Mouse (Mus musculus) C2C12 (cell line): ENCODE data around the gene Tnk1. TPM values are rescaled to one million over a fixed set of nuclear protein-coding genes. Genes with fewer than 3 reads are reported as not detected.

Source experiments
- H3K27me3 ChIP-seq: one replicate; pipeline ENCODE4 v1.6.1; 2011; ENCODE audit not compliant: control insufficient read depth, insufficient read depth, insufficient read length
- H3K36me3 ChIP-seq: one replicate; pipeline ENCODE4 v1.6.1; 2011; ENCODE audit not compliant: control insufficient read depth, insufficient read depth
- H3K4me3 ChIP-seq: one replicate; pipeline ENCODE4 v1.5.1; 2011; ENCODE audit warnings: mild to moderate bottlenecking, control low read depth; ENCODE audit not compliant: poor library complexity, insufficient read depth, severe bottlenecking
- H3K79me2 ChIP-seq: one replicate; pipeline ENCODE4 v1.6.1; 2011; ENCODE audit not compliant: control insufficient read depth, insufficient read depth
- H3K79me3 ChIP-seq: one replicate; pipeline ENCODE4 v1.6.1; 2011; ENCODE audit warnings: low read depth, control low read depth
- H3ac ChIP-seq: one replicate; pipeline ENCODE3; 2011; ENCODE audit warnings: low read depth; ENCODE audit not compliant: control insufficient read depth, insufficient read length
- CEBPB ChIP-seq: IDR thresholded peaks from one replicate; pipeline ENCODE4 v1.6.1; 2011; ENCODE audit warnings: low read depth, mild to moderate bottlenecking, control low read depth, moderate library complexity
- CTCF ChIP-seq: IDR thresholded peaks from one replicate; pipeline ENCODE4 v1.5.1; 2011; ENCODE audit not compliant: control insufficient read depth, insufficient read depth, insufficient read length
- FOSL1 ChIP-seq: IDR thresholded peaks from one replicate; pipeline ENCODE4 v1.8.0; 2011; ENCODE audit warnings: mild to moderate bottlenecking, low read length; ENCODE audit not compliant: poor library complexity, insufficient read depth, severe bottlenecking
- MAX ChIP-seq: IDR thresholded peaks from one replicate; pipeline ENCODE4 v1.6.1; 2011; ENCODE audit warnings: mild to moderate bottlenecking, control low read depth
- MYOD1 ChIP-seq: IDR thresholded peaks from one replicate; pipeline ENCODE4 v1.6.1; 2011; ENCODE audit warnings: low read depth; ENCODE audit not compliant: control insufficient read depth, insufficient read length
- MYOG ChIP-seq: IDR thresholded peaks from one replicate; pipeline ENCODE4 v1.6.1; 2011; ENCODE audit not compliant: control insufficient read depth, insufficient read length; ENCODE audit errors: extremely low read depth
- USF1 ChIP-seq: IDR thresholded peaks from one replicate; pipeline ENCODE4 v1.6.1; 2011; ENCODE audit warnings: low read depth, mild to moderate bottlenecking, control low read depth, moderate library complexity
- polyA plus RNA-seq: library from polyadenylated mRNA; unstranded; fragments of >200 nt; fragmentation: generic; extraction: Trizol; gene quantifications from one replicate; pipeline ENCODE4 v1.2.1, GENCODE M21; 2012; ENCODE audit warnings: missing spikeins

Tnk1 gene
- polyA plus RNA-seq, 1 experiment, result not detected

GRCm38 (mm10) chr11:69815155-69815554, 43.4 kb downstream of the Tnk1 start, which contains the start of gene Gm39566:
Gene Gm39566, minus strand, starts transcription at chr11:69815298.
- no peak within 1 kb of the TSS for H3ac ChIP-seq
- peaks cover 9% of the 10 kb centered on the region for H3K27me3 ChIP-seq
- no peaks in the 10 kb centered on the region for H3K36me3 ChIP-seq
- TF ChIP-seq CEBPB, result no peak
- no peak for TF ChIP-seq MYOG
- no peak for TF ChIP-seq USF1
- no peak for TF ChIP-seq MAX
- no peak for TF ChIP-seq MYOD1
- TF ChIP-seq FOSL1, result no peak
- TF ChIP-seq CTCF, result no peak
- no peaks in the 10 kb centered on the region for H3K79me3 ChIP-seq
- no peaks in the 10 kb centered on the region for H3K79me2 ChIP-seq
- H3K4me3 ChIP-seq, result no peak within 1 kb of the TSS

GRCm38 (mm10) chr11:69810280-69810679, 48.2 kb downstream of the Tnk1 start:
- H3K79me2 ChIP-seq, result no peaks in the 10 kb centered on the region
- no peak for TF ChIP-seq MAX
- TF ChIP-seq USF1, result no peak
- TF ChIP-seq FOSL1, result no peak
- TF ChIP-seq CTCF, result no peak
- no peak for TF ChIP-seq MYOG
- no peak overlapping the region for H3ac ChIP-seq

GRCm38 (mm10) chr11:69807641-69808040, 50.9 kb downstream of the Tnk1 start:
- TF ChIP-seq CTCF, result no peak
- no peak for TF ChIP-seq FOSL1
- TF ChIP-seq MYOD1, result no peak
- no peak for TF ChIP-seq USF1
- no peak for TF ChIP-seq MAX
- no peak for TF ChIP-seq CEBPB
- TF ChIP-seq MYOG, result no peak
- Histone ChIP-seq H3K4me3 (no peak overlapping the region), H3K27me3 (peaks cover 5% of the 10 kb centered on the region), H3K79me2 (no peaks in the 10 kb centered on the region), H3K79me3 (no peaks in the 10 kb centered on the region), H3K36me3 (no peaks in the 10 kb centered on the region), H3ac (no peak overlapping the region)

More at GRCm38 (mm10) chr11:69810280-69810679, 48.2 kb downstream of the Tnk1 start:
- no peaks in the 10 kb centered on the region for H3K79me3 ChIP-seq
- no peaks in the 10 kb centered on the region for H3K36me3 ChIP-seq
- no peak overlapping the region for H3K4me3 ChIP-seq
- peaks cover 9% of the 10 kb centered on the region for H3K27me3 ChIP-seq

GRCm38 (mm10) chr11:69806378-69806777, 52.2 kb downstream of the Tnk1 start:
- TF ChIP-seq MYOD1 (no peak), USF1 (no peak), FOSL1 (no peak), MYOG (no peak), CTCF (no peak), MAX (no peak), CEBPB (no peak)
- Histone ChIP-seq H3K36me3 (no peaks in the 10 kb centered on the region), H3K4me3 (no peak overlapping the region), H3ac (no peak overlapping the region), H3K27me3 (peaks cover 3% of the 10 kb centered on the region), H3K79me3 (no peaks in the 10 kb centered on the region), H3K79me2 (no peaks in the 10 kb centered on the region)

- Histone ChIP-seq H3K79me2 (no peaks in the 10 kb centered on the region), H3K79me3 (no peaks in the 10 kb centered on the region), H3K4me3 (no peak within 1 kb of the TSS), H3ac (no peak within 1 kb of the TSS), H3K36me3 (no peaks in the 10 kb centered on the region), H3K27me3 (no peaks in the 10 kb centered on the region)
- TF ChIP-seq CEBPB, result no peak
- TF ChIP-seq CTCF, result no peak
- no peak for TF ChIP-seq MAX
- TF ChIP-seq MYOD1, result no peak
- no peak for TF ChIP-seq USF1
- no peak for TF ChIP-seq FOSL1
- TF ChIP-seq MYOG, result no peak
Observed at GRCm38 (mm10) chr11:69804972-69805909, 53.3 kb downstream of the Tnk1 start, which contains the start of gene Tmem102. Gene Tmem102, minus strand, starts transcription at chr11:69805624.

GRCm38 (mm10) chr11:69804652-69804940, 53.9 kb downstream of the Tnk1 start:
- Histone ChIP-seq H3K27me3 (no peaks in the 10 kb centered on the region), H3K79me3 (no peaks in the 10 kb centered on the region), H3K4me3 (no peak overlapping the region), H3K79me2 (no peaks in the 10 kb centered on the region), H3K36me3 (no peaks in the 10 kb centered on the region), H3ac (no peak overlapping the region)
- TF ChIP-seq MAX, result no peak
- no peak for TF ChIP-seq CEBPB
- TF ChIP-seq FOSL1, result no peak
- TF ChIP-seq USF1, result no peak
- TF ChIP-seq CTCF, result no peak
- no peak for TF ChIP-seq MYOD1
- no peak for TF ChIP-seq MYOG
